Mouse (Mus musculus) c-Kit-positive CD71-positive TER-119-positive erythroid progenitor cells, embryonic 14.5 days (primary cell): ENCODE data around the gene Auts2.

Experiments used
- DNase-seq: peaks from one replicate; pipeline ENCODE4 v3.0.0-alpha.2; 2013; ENCODE audit warnings: low spot score

Auts2 gene

DNA sequence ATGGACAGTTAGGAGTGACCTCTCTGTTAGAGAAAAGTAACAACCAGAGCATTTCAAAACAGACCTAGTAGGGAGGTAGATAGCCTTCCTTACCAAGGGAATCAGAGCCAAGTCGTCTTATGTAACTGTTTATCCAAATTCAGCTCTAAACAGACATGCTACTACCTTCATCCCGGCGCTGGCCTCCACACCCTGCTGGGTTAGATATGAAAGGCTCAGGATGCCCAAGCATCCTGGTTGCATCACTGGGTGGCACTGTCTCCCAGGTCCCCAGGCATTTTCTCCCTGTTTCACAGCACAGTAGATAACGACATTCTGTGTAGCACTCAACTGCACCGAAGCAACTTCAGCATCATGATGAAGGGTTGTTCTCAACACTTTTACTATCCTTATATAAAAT is 154.4 kb downstream of the Auts2 start:
- no peak for DNase-seq

- DNase-seq = no peak
Measured at GRCm38 (mm10) chr5:132385244-132385855, 157.8 kb downstream of the Auts2 start.

- DNase-seq = no peak
Measured at GRCm38 (mm10) chr5:132380261-132380660, 162.9 kb downstream of the Auts2 start.

DNA sequence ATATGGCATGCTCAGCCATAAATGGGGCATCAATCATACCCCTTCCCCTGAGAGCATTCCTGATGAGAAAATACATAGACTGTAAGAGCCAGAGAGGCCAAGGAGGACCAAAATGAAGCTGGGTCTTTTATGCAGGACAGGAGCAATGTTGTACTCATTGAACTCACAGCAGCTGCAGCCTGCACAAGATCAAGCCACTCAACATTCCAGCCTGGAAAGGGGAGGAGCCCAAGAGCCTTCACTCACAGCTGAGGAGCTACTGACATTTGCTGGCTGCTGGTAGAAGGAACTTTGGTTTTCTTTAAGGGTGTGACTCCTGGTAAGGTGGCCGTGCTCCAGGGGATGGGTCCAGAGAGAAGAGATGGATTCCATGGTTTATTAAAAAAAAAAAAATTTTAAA is 164.2 kb downstream of the Auts2 start:
- no peak for DNase-seq

DNA sequence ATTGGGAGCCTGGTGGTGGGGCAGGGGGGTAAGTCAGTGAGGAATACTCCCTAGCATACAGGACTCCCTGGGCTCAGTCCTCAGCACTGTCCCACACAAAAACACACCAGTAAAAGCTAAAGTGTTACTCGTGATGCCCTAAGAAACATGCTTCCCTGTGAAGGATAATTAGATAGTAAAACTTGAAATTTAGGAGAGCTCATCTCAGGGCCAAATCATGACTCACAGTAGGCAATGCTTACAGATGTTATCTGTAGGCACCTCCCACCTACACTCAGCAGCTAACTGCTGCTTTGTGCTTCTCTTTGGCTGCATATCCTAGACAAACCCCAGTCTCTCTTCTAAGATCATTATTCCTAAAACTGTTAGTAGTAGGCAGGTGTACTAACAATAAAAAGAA is 168.0 kb downstream of the Auts2 start:
- DNase-seq = no peak

- peak; percentile 3 for DNase-seq
Measured at GRCm38 (mm10) chr5:132373471-132374075, 169.6 kb downstream of the Auts2 start.

- DNase-seq = no peak
Measured at GRCm38 (mm10) chr5:132372605-132373004, 170.5 kb downstream of the Auts2 start.

DNA sequence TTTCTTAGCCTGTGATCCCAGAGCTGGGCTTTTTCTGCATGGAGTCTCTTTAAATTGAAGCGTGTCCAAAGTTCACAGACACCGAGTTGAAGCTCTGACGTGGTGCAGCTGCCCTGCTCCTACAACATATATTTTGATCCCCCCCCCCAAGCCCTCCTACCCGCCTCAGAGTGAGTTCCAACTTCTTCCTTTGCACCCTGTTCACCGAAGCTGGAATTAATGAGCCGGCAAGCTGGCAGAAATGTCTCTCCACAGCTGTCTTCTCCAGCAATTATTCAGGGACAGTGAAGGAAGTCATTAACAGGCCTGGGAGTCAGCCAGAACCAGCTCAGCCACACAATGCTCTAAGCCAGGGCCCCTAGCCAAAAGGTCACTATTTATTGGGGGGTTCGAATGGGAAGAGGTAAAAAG is 174.5 kb downstream of the Auts2 start:
- no peak for DNase-seq

GRCm38 (mm10) chr5:132361276-132361675 is 181.9 kb downstream of the Auts2 start:
- no peak for DNase-seq

- DNase-seq = no peak
Measured at GRCm38 (mm10) chr5:132357726-132358125, 185.4 kb downstream of the Auts2 start.

DNA sequence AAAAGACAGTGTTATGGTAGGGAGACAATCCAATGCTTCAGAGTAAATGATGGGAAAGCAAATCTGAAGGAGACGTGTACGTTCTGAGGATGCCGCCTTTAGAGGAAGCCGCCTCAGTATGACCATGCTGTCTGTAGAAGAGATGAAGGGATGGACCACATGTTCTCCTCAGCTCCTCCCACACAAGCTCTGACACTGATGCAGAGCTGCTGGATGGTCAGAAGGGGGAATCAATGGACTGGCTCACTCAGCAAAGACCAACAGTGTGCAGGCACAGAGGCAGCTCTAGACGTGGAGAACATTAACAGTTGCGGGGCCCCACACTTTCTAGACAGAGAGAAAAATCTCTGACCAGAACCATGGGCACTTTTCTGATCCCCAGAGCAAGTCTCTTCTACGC is 187.2 kb downstream of the Auts2 start:
- no peak for DNase-seq

GRCm38 (mm10) chr5:132352437-132352836 is 190.7 kb downstream of the Auts2 start:
- no peak for DNase-seq

- no peak for DNase-seq
Measured at GRCm38 (mm10) chr5:132351139-132351538, 192.0 kb downstream of the Auts2 start.

DNA sequence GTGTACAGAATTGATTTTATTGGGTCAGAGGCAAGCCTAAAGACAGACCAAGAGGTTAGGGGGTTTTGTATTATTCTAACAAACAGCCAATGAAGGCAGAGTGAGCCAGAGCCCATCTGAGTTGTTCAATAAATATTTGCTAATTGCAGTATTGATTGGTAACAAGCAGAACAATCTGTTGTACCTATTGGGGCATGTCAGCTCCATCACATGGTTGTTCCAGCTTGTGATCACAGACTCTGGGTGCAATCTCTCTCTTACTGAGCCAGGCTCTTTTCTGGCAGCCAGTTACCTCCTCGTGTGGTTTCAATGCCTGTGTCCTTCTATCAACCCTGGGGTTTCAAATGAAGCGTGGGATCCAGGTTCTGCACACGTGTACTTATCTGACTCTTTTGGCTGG is 201.8 kb downstream of the Auts2 start:
- DNase-seq = no peak

GRCm38 (mm10) chr5:132337677-132338076 is 205.5 kb downstream of the Auts2 start:
- no peak for DNase-seq

- DNase-seq = no peak
Measured at GRCm38 (mm10) chr5:132335719-132336118, 207.4 kb downstream of the Auts2 start.

- DNase-seq = no peak
Measured at GRCm38 (mm10) chr5:132334796-132335195, 208.3 kb downstream of the Auts2 start.

GRCm38 (mm10) chr5:132333744-132334143 is 209.4 kb downstream of the Auts2 start:
- DNase-seq = no peak

GRCm38 (mm10) chr5:132332521-132332920 is 210.6 kb downstream of the Auts2 start:
- DNase-seq = no peak

DNA sequence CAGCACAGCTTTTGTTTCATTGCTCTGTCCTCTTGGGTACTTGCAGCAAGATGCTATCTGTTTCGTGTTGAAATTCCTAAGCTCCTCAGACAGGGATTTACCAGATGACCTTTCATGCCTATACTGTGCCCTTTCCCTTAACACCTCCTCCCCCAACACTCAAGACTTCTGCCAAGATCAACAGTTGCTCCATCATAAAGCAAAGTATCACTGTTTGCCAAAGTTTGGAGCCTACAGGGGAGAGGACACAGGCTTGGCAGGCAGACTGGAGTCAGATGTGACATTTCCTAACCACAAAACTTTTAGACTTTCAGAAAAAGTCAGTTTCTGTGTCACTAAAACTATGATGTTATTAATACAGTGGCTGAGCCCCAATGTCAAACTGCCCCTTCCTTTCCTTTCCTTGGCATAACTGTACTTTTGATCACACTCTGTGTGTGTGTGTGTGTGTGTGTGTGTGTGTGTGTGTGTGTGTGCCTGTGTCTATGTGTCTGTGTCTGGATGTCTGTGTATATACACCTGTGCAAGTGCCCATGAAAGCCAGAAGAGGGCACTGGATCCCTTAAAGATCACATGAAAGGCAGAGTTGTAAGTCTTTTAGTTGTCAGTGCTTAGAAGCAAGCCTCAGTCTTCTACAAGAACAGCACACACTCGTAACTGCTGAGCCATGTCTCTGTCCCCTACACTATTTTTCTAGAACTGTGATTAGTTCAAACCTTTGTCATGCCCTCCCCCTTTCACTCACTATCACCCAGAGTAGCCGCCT is 213.8 kb downstream of the Auts2 start:
- DNase-seq = no peak

- DNase-seq = no peak
Measured at GRCm38 (mm10) chr5:132324246-132324883, 218.8 kb downstream of the Auts2 start.

GRCm38 (mm10) chr5:132323608-132324007 is 219.5 kb downstream of the Auts2 start:
- no peak for DNase-seq

- DNase-seq = no peak
Measured at GRCm38 (mm10) chr5:132322971-132323370, 220.2 kb downstream of the Auts2 start.
